Mouse (Mus musculus) heart, embryonic 10.5 days (tissue): ENCODE measurements at regions not wholly inside any gene's neighbourhood (a gene's known extent, or its start where the extent isn't known, plus 50 kb on each side); places are given as distances from the start of the nearest gene placed in this dataset.
"Not testable (repeated sequence)": the region's sequence is repeated elsewhere in the genome, so short reads cannot be mapped to it uniquely, and the experiment has no call there.

Experiments
- DNase-seq: peaks from one replicate; pipeline ENCODE4 v3.0.0-alpha.2; 2017; ENCODE audit warnings: low spot score
- H3K27ac ChIP-seq: fragments of 300-500 bp; sonication (generic); 2 replicates; pipeline ENCODE4 v1.5.1; 2016; ENCODE audit warnings: mild to moderate bottlenecking
- H3K27me3 ChIP-seq: fragments of 300-500 bp; sonication (generic); 2 replicates; pipeline ENCODE4 v1.6.1; 2016; ENCODE audit warnings: mild to moderate bottlenecking; ENCODE audit not compliant: poor library complexity, insufficient read depth, severe bottlenecking
- H3K36me3 ChIP-seq: fragments of 300-500 bp; sonication (generic); 2 replicates; pipeline ENCODE4 v1.6.1; 2016; ENCODE audit warnings: mild to moderate bottlenecking, moderate library complexity
- H3K4me1 ChIP-seq: fragments of 300-500 bp; sonication (generic); 2 replicates; pipeline ENCODE4 v1.6.1; 2016; ENCODE audit warnings: mild to moderate bottlenecking
- H3K4me3 ChIP-seq: fragments of 300-500 bp; sonication (generic); 2 replicates; pipeline ENCODE4 v1.5.1; 2016; ENCODE audit warnings: mild to moderate bottlenecking, moderate library complexity
- H3K9me3 ChIP-seq: fragments of 300-500 bp; sonication (generic); 2 replicates; pipeline ENCODE4 v1.6.1; 2016; ENCODE audit warnings: mild to moderate bottlenecking, moderate library complexity
- WGBS: fragments of 180-500 bp; shearing (Covaris S2); methylation state at CpG from one replicate; pipeline ENCODE4 v1.1.7; 2016; 5-methylcytosine and 5-hydroxymethylcytosine counted together

DNA sequence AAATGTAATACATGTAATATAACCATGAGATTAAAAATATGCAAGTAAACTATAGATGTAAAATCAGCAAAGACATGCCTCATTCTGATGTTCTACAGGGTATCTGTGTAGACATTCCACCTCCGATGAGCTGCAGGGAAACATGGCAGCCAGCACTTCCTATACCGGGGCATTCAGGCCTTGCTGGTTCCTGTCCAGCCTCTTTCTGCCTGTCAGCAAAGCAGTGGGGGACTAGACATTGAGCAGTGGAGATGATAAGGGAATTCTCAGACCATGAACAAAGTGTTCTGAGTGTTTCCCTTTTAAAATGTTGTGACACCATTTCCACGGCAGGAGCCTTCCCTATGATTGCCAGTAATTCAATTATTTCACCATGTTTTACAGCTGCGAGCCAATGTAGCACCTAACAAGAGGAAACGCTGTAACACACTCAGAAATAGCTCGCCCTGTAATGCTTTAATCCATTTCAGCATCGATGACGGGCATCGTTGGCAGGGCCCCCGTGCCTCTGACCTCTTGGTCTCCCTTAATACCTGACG lies 391.6 kb downstream of the Tox3 start:
- 53% methylated on average over 11 of the region's 11 CpGs for WGBS
- no peaks in the 10 kb centered on the region for H3K27me3 ChIP-seq
- DNase-seq: peak; percentile 79
- H3K9me3 ChIP-seq: no peaks in the 10 kb centered on the region
- no peaks in the 10 kb centered on the region for H3K36me3 ChIP-seq
- no peak overlapping the region; the same call in 1 of the 2 replicates for H3K27ac ChIP-seq
- H3K4me3 ChIP-seq: no peak overlapping the region
- 0 out of 2 replicates have a peak, but pooled peaks cover 4% of the 10 kb centered on the region for H3K4me1 ChIP-seq

DNA sequence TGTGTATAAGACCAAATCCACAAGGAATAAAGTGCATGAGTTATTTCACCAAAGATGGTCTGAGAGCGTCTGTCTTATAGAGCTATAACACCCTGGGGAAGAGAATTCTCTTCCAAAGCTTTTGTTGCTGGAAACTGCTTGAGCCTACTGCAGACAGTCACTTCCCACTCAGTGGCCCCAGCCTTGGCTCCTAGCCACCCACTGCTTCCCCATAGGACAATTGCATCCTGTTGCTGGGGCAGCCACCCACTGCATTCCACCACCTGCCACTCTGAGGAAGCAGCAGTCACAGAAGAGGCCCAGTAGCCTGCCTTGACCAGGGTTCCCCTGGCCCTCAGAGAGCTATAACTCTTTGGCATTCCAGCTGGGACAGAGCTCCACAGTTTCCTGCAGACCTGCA lies 409.3 kb downstream of the Tox3 start:
- Histone ChIP-seq H3K9me3 (no peaks in the 10 kb centered on the region), H3K4me3 (no peak overlapping the region), H3K27ac (no peak overlapping the region), H3K36me3 (no peaks in the 10 kb centered on the region), H3K27me3 (no peaks in the 10 kb centered on the region), H3K4me1 (no peaks in the 10 kb centered on the region)
- no peak for DNase-seq
- 83% methylated on average over 1 of the region's 1 CpGs for WGBS

DNA sequence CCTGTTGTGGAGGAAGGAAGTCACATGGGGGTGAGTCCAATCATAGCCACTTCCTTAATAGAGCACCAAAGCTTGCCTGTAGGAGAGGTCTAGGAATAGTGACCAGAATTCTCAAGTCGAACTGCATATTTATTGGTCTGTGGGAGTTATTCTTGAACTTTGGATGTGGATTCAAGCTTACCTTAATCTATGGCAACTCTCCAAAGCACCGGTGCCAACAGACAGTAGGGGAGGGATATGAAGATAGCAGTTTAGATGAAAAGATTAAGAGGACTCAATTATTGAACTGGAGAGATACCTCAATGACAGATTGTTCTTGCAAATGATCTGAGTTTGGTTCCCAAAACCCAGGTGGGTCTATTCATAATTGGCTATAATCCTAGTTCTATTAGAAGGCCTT lies 413.6 kb downstream of the Tox3 start:
- Histone ChIP-seq H3K36me3 (no peaks in the 10 kb centered on the region), H3K27me3 (no peaks in the 10 kb centered on the region), H3K27ac (no peak overlapping the region), H3K4me1 (no peaks in the 10 kb centered on the region), H3K9me3 (no peaks in the 10 kb centered on the region), H3K4me3 (no peak overlapping the region)
- DNase-seq: no peak
- WGBS: 86% methylated on average over 2 of the region's 2 CpGs

DNA sequence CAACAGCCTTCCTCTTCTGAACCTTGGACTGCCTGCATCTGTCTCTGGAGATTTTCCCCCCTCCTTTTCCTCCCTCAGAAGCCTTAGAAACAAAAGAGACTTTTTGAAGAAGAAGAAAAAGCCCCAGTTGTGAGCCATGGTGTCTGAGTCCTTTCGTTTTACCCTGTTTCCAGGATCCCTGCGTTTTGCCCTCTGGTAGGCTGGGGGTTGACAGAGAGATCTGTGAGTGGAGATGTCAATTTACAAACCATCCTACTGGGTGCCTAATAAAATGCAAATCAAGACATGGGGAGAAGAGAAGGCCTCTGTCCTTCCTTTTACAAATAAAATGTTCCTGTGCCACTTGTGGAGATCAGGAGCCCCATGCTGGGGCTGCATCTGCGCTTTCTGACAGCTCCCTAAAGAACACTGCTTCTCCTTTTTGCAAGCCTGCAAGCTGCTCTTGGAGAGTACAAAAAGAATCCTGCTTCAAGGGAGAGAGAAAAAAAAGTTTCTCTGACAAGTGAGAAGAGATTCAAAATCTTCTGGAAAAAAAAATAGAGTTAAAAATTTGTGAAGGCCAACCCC lies 421.4 kb downstream of the Tox3 start:
- H3K4me1 ChIP-seq: no peaks in the 10 kb centered on the region
- no peak for DNase-seq
- H3K27ac ChIP-seq: no peak overlapping the region
- no peak overlapping the region for H3K4me3 ChIP-seq
- no peaks in the 10 kb centered on the region for H3K9me3 ChIP-seq
- WGBS: 20% methylated on average over 3 of the region's 3 CpGs
- H3K27me3 ChIP-seq: no peaks in the 10 kb centered on the region
- H3K36me3 ChIP-seq: no peaks in the 10 kb centered on the region

DNA sequence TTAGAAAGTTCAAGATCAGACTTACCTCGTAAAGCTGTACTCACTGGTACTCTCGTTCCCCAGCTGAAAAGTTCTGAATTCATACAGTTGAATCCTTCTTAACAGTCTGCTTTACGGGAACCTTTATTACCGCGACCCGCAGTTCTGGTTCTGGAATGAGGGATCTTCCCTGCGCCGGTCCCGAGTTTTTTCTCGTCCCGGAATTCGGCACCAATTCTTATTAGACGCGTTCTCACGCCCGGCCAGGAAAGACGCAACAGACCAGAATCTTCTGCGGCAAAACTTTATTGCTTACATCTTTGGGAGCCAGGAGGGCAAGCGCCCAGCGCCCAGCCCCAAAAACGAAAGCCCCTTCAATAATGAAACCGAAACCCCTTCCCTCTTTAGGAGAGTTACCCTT lies 423.4 kb downstream of the Tox3 start:
- WGBS: 98% methylated on average over 14 of the region's 22 CpGs
- H3K4me1 ChIP-seq, DNase-seq, H3K9me3 ChIP-seq, H3K27me3 ChIP-seq, H3K27ac ChIP-seq, H3K36me3 ChIP-seq, H3K4me3 ChIP-seq: not testable (repeated sequence)

DNA sequence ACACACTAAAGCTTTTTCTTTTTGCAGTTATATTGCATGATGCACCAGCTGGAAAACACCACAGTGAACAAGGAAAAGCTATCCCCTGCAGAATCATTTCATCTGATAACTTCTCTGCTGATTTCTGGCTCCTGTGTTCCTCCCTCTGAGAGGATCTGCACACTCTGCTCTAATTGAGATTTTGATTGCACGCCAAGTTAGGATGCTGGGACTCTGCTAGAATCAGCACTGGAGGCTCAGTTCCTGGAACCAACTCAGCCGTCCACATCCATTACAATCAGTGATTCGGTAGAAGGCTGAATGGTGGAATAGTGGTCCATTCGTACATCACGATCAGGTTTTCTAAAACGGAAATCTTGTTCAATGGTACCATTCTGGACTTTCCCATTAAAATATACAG lies 434.1 kb downstream of the Tox3 start:
- WGBS: 89% methylated on average over 6 of the region's 6 CpGs
- no peaks in the 10 kb centered on the region for H3K36me3 ChIP-seq

DNA sequence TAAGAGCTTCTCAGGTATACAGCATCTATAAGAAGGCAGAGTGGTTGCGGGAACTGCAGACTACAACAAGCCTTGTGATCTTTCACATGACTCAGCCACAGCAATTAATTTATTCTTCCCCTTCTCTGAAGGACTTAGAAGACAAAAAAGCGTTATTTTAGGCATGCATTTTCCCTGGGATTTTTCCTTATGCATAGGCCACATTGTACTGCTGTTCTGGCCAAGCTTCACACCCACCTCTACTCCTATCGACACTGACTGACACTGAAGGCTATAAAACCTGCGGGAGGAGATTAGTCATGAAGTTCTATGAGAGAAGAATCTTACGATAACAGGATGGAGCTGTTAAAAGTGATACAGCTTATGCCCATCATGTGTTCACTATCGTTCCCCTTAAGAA lies 441.9 kb downstream of the Tox3 start:
- Histone ChIP-seq H3K4me3 (no peak overlapping the region), H3K36me3 (no peaks in the 10 kb centered on the region), H3K4me1 (no peaks in the 10 kb centered on the region), H3K27ac (no peak overlapping the region), H3K27me3 (no peaks in the 10 kb centered on the region), H3K9me3 (no peaks in the 10 kb centered on the region)
- WGBS: 82% methylated on average over 6 of the region's 6 CpGs
- no peak for DNase-seq

More for the DNA sequence above, 434.1 kb downstream of the Tox3 start:
- no peak for DNase-seq
- Histone ChIP-seq H3K9me3 (no peaks in the 10 kb centered on the region), H3K27ac (no peak overlapping the region), H3K4me1 (no peaks in the 10 kb centered on the region), H3K4me3 (no peak overlapping the region), H3K27me3 (no peaks in the 10 kb centered on the region)

DNA sequence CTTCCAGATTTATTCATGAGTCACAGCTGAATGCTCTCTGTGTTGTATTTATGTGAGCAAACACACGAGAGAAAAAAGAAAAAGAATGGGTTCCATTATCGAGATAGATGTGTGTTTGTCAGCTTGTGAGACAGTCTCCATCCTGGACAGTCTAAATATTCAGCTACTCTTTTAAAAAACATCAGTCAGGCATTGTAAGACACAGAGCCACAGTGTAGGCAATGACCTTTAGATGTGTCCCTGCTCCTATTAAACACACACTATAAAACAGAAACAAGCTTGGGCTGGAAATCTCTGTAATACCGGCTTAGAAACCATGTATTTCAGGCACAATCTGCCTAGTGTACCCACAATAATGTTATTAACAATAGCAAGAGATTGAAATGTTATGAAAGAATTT lies 442.6 kb downstream of the Tox3 start:
- no peak for DNase-seq
- Histone ChIP-seq H3K9me3 (no peaks in the 10 kb centered on the region), H3K36me3 (no peaks in the 10 kb centered on the region), H3K27ac (no peak overlapping the region), H3K4me1 (no peaks in the 10 kb centered on the region), H3K4me3 (no peak overlapping the region), H3K27me3 (no peaks in the 10 kb centered on the region)
- WGBS: 77% methylated on average over 3 of the region's 3 CpGs

DNA sequence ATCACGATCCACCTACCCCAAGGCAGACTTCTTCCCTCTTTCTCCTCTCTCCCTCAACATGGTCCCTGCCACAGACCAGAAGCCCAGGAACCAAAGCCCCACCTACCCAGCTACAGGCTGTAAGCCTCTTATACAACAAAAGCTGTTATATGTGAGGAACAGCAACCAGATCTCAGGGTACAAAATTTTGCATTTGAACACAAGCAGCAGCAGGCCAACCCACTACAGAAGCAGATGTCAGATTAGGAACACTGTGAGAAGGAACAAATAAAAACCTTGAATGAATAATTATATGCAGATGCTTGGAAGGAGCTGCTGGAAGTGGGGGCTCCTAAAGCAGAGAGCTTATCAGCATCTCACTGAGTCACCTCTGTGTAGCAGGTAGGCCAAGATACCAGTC lies 444.8 kb downstream of the Tox3 start:
- no peaks in the 10 kb centered on the region for H3K9me3 ChIP-seq
- H3K27me3 ChIP-seq: no peaks in the 10 kb centered on the region
- H3K4me1 ChIP-seq: no peaks in the 10 kb centered on the region
- DNase-seq: no peak
- no peaks in the 10 kb centered on the region for H3K36me3 ChIP-seq
- no peak overlapping the region for H3K4me3 ChIP-seq
- H3K27ac ChIP-seq: no peak overlapping the region
- 77% methylated on average over 1 of the region's 1 CpGs for WGBS

DNA sequence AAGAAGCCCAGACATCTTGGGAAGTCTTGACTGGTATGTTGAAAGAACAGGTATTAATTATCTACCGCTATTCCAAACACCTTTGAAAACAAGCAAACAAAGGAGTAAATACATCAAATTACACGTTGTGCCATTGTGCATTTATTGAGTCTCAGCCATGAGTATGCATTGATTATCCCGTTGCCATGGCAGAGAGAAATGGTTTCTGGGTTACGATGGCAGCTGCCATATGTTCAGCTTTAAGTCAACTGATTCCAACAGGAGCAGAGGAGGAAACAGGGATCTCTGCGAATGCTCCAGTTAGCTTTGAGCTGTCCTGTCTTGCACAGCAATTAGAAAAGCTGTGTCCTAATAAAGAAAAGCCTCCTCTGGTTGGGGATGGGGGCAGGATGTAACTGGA lies 475.4 kb downstream of the Tox3 start:
- DNase-seq: no peak
- H3K4me1 ChIP-seq: no peaks in the 10 kb centered on the region
- no peaks in the 10 kb centered on the region for H3K36me3 ChIP-seq
- WGBS: 77% methylated on average over 5 of the region's 5 CpGs
- H3K27me3 ChIP-seq: no peaks in the 10 kb centered on the region
- no peak overlapping the region for H3K27ac ChIP-seq
- H3K9me3 ChIP-seq: no peaks in the 10 kb centered on the region
- H3K4me3 ChIP-seq: no peak overlapping the region

DNA sequence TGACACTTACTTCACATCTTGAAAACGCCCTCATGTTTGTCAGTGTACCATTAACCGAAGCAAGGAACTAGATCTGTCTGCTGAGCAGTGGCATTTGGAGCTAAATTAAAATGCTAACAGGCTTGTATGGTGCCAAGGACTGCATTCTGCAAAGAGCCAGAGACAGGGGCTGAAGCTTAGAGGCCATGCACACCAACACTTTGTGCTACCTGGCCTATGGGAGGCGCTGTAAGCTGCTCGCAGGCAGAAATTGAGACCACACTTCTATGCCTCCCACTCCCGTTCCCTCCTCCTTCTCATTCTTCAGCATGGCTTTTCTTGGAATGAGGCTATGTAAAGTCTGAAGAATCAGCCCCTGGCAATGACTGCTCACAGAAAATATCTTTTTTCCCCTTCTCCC lies 476.2 kb downstream of the Tox3 start:
- no peaks in the 10 kb centered on the region for H3K27me3 ChIP-seq
- H3K4me1 ChIP-seq: no peaks in the 10 kb centered on the region
- DNase-seq: no peak
- no peaks in the 10 kb centered on the region for H3K9me3 ChIP-seq
- H3K27ac ChIP-seq: no peak overlapping the region
- no peak overlapping the region for H3K4me3 ChIP-seq
- no peaks in the 10 kb centered on the region for H3K36me3 ChIP-seq
- WGBS: 72% methylated on average over 5 of the region's 5 CpGs

DNA sequence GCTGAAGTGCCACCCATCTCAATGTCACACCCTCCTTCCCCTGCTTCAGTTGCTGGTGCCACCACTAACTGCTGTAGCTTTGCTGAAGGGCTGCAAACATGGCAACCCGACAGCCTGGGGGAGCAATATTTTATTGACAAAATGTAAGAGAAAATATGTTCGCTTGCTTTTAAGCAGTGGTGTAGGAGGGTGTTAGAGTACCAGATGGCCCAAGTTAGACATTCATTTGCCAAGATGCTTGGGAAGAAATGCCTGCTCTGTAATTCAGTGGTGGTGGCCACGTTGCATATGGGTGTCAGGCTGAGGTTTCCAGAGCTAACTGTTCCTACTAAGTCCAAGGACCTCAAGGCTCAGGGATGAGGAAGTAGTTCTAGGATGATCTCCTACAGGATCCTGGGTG lies 488.3 kb downstream of the Tox3 start:
- Histone ChIP-seq H3K27ac (no peak overlapping the region), H3K27me3 (no peaks in the 10 kb centered on the region), H3K4me3 (no peak overlapping the region), H3K4me1 (no peaks in the 10 kb centered on the region), H3K36me3 (no peaks in the 10 kb centered on the region), H3K9me3 (no peaks in the 10 kb centered on the region)
- WGBS: 84% methylated on average over 3 of the region's 3 CpGs
- no peak for DNase-seq

DNA sequence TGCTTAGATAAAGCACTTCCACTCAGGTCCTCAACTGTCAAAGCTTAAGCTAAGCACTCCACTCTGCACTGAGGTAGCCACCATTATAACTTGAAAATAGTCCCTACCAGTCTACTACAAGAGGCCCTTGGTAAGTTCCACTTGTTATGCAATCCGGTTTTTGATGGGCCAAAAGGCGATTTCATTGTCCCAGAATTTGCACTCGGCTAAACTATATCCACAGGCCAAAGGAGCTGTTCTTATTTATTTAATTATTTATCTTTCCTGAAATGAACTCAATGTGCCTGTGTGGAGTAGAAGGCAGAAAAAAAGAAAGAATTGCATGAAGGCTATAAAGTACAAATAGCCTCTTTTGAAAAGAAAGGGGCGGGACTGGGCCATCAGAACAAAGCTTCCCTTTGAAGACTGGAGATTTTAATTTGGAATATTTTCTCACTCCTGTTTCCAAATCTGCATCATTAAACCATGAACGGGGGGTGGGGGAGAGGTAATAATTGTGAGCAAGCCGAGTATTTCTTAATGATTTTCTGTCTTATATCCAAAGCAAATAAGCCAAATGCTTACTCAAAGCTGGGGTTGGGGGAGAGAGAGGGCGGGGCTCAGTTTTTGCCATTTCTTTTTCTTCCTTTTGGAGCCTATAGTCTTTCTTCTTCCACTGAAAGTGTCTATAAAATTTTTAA lies 489.3 kb downstream of the Tox3 start:
- Histone ChIP-seq H3K4me3 (no peak overlapping the region), H3K27me3 (no peaks in the 10 kb centered on the region), H3K9me3 (no peaks in the 10 kb centered on the region), H3K4me1 (no peaks in the 10 kb centered on the region), H3K36me3 (no peaks in the 10 kb centered on the region), H3K27ac (no peak overlapping the region)
- no peak for DNase-seq
- 83% methylated on average over 7 of the region's 7 CpGs for WGBS

DNA sequence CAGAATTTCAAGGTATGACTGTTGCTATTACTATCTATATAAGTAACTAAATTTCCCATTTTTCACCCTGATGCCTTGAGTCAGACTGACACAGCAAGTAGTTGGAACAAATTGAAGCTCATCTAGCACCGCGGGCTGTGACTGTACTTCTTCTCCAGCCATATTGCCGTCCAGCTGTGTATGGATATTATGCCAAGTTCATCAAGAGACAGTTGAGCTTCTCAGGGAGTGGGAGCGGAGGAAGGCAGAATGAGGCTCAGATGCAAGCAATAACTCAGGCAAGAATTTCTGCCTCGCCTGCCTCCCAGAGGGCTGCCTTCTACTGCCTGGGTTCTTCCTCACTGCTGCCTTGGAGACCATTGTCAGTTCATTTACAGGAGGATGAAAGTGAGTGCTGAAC lies 492.6 kb downstream of the Tox3 start:
- 90% methylated on average over 5 of the region's 5 CpGs for WGBS
- no peaks in the 10 kb centered on the region for H3K9me3 ChIP-seq
- no peaks in the 10 kb centered on the region for H3K27me3 ChIP-seq
- no peaks in the 10 kb centered on the region for H3K36me3 ChIP-seq
- no peak overlapping the region for H3K27ac ChIP-seq
- H3K4me3 ChIP-seq: no peak overlapping the region
- no peak for DNase-seq
- no peaks in the 10 kb centered on the region for H3K4me1 ChIP-seq
